Mouse (Mus musculus): ENCODE results near the gene Mettl21e. TPM values are rescaled to one million over a fixed set of nuclear protein-coding genes. Genes with fewer than 3 reads are reported as not detected.

Gene Mettl21e
- not detected in 2 replicates for polyA plus RNA-seq (2012; rRNA removed)

DNA sequence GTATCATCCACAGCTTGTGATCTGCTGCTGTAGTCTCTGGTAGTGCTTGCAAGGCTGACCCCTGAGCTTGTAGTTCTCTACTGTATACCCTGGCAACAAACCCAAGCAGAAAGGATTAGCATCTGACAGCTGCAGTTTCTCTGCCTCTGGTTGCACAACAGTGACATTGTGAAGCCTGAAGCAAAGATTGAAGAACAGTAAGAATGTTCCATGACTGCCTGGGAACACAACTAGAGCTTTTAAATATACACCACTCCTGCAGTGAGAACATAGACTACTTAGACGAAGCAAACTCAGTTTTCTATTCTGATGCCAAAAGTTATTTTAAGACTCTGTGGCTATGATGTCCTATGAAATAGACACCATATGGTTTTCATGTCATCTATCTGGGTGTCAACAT, at the start of gene Mettl21e:
Gene Mettl21e (minus strand): TSS at position 86 of the 400 bp plus-strand sequence.

Other genes starting within 250 kb of the Mettl21e start
- 0.10 and 0.37 TPM in 2 replicates for gene Mettl21c, start 198.9 kb downstream of the Mettl21e start, polyA plus RNA-seq (2012; rRNA removed)
- not detected in 2 replicates for gene Gm8251, start 157.0 kb downstream of the Mettl21e start, polyA plus RNA-seq (2012; rRNA removed)
- gene Tex30, start 116.5 kb downstream of the Mettl21e start, polyA plus RNA-seq (2012; rRNA removed), result 6.5 and 8.2 TPM in 2 replicates
- gene Kdelc1, start 100.2 kb downstream of the Mettl21e start, polyA plus RNA-seq (2012; rRNA removed), result 31.7 and 51.6 TPM in 2 replicates
- gene Bivm, start 100.0 kb downstream of the Mettl21e start, polyA plus RNA-seq (2012; rRNA removed), result 10.2 and 11.1 TPM in 2 replicates
- gene Ercc5, start 71.2 kb downstream of the Mettl21e start, polyA plus RNA-seq (2012; rRNA removed), result 4.5 and 4.8 TPM in 2 replicates

Measured in ovary, adult 2 months (tissue).